Mouse (Mus musculus) kidney, embryonic 15.5 days (tissue): ENCODE measurements around the gene Lingo4. TPM values are rescaled to one million over a fixed set of nuclear protein-coding genes. Genes with fewer than 3 reads are reported as not detected.
A peak's percentile ranks its signal among the peaks of the same experiment; 100 is the strongest.

Source experiments
- ATAC-seq: fragments of 200-750 bp; cut with Nextera tagmentation; replicated peaks from 2 replicates; pipeline ENCODE4 v1.8.0; 2017; ENCODE audit warnings: moderate TSS enrichment; ENCODE audit not compliant: low FRiP score
- H3K27ac ChIP-seq: fragments of 300-500 bp; sonication (generic); 2 replicates; pipeline ENCODE4 v1.5.1; 2015; ENCODE audit warnings: mild to moderate bottlenecking, inconsistent platforms
- H3K27me3 ChIP-seq: fragments of 300-500 bp; sonication (generic); 2 replicates; pipeline ENCODE4 v1.6.1; 2015; ENCODE audit warnings: inconsistent platforms
- H3K36me3 ChIP-seq: fragments of 300-500 bp; sonication (generic); 2 replicates; pipeline ENCODE4 v1.6.1; 2015; ENCODE audit warnings: inconsistent platforms
- H3K4me1 ChIP-seq: fragments of 300-500 bp; sonication (generic); 2 replicates; pipeline ENCODE4 v1.6.1; 2015; ENCODE audit warnings: inconsistent platforms
- H3K4me2 ChIP-seq: fragments of 300-500 bp; sonication (generic); 2 replicates; pipeline ENCODE4 v1.6.1; 2015; ENCODE audit warnings: moderate library complexity, mild to moderate bottlenecking, inconsistent platforms
- H3K4me3 ChIP-seq: fragments of 300-500 bp; sonication (generic); replicated peaks from 2 replicates; pipeline ENCODE4 v1.5.1; 2015; ENCODE audit warnings: mild to moderate bottlenecking, inconsistent platforms
- H3K9ac ChIP-seq: fragments of 300-500 bp; sonication (generic); 2 replicates; pipeline ENCODE4 v1.6.1; 2015; ENCODE audit warnings: mild to moderate bottlenecking, inconsistent platforms
- H3K9me3 ChIP-seq: fragments of 300-500 bp; sonication (generic); replicated peaks from 2 replicates; pipeline ENCODE4 v1.6.1; 2016; ENCODE audit warnings: inconsistent platforms
- WGBS: fragments of 180-500 bp; shearing (Covaris S2); methylation state at CpG from one replicate; pipeline ENCODE4 v1.1.7; 2015; ENCODE audit warnings: mixed read lengths; 5-methylcytosine and 5-hydroxymethylcytosine counted together
- polyA plus RNA-seq: library from polyadenylated mRNA; unstranded; fragments of >200 nt; fragmentation: Nextera tagmentation; extraction: Ambion mirVana; gene quantifications from 2 replicates; pipeline ENCODE4 v1.2.1, GENCODE M21; 2015

The Lingo4 gene
- polyA plus RNA-seq: 0.17 and 0.32 TPM in 2 replicates

DNA sequence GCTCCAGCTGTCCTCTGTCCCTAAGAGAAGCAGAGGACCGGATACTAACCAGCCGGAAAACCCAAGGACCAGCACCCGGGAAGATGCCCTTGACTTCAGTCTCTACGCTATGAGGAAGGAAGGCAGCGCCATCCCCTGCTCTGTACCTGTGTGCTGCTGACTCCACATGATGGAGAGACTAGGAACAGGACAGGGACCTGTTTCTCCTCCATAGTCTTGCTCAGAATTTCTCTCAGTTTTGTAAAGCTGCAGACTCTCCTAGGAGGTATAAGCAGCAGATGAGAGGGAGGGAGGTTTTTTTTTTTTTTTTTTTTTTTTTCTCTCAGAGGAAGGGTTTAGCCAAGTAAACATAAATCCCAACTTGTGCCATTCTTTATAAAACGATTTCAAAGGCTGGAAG lies at the start of gene Lingo4:
Gene Lingo4, plus strand, starts transcription at position 301 of the 400 bp plus-strand sequence.
- Histone ChIP-seq H3K27ac (no peak within 1 kb of the TSS), H3K9ac (peak within 1 kb of the TSS; percentile 37), H3K27me3 (peaks cover 55% of the 10 kb centered on the region), H3K4me3 (peak within 1 kb of the TSS; percentile 30), H3K4me2 (peak within 1 kb of the TSS; percentile 60), H3K36me3 (no peaks in the 10 kb centered on the region), H3K9me3 (no peaks in the 10 kb centered on the region), H3K4me1 (peaks cover 14% of the 10 kb centered on the region)
- no peak for ATAC-seq
- WGBS: 72% methylated on average over 6 of the region's 6 CpGs

DNA sequence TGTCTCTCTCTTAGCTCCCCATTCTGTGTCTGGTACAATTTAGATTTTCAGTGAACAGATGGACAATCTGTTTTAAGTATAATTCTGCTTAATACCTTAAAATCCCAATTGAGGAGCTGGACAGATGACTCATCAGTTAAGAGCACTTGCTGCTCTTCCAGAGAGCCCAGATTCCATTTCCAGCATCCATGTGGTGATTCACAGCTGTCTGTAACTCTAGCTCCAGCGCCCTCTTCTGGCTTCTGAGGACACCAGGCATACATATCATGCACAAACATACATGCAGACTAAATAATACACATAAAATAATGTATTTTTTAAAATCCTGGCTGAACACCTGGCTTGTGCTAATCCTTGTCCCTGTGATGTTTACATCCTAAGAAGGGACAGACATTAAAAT lies 37.5 kb upstream of the Lingo4 start:
- no peaks in the 10 kb centered on the region for H3K36me3 ChIP-seq
- H3K4me3 ChIP-seq: no peak overlapping the region
- ATAC-seq: no peak
- no peak overlapping the region for H3K9ac ChIP-seq
- no peak overlapping the region for H3K27ac ChIP-seq
- H3K4me2 ChIP-seq: no peak overlapping the region
- WGBS: 0% methylated on average over 1 of the region's 1 CpGs
- H3K27me3 ChIP-seq: peaks cover 45% of the 10 kb centered on the region
- peaks cover 14% of the 10 kb centered on the region for H3K4me1 ChIP-seq
- H3K9me3 ChIP-seq: no peaks in the 10 kb centered on the region

DNA sequence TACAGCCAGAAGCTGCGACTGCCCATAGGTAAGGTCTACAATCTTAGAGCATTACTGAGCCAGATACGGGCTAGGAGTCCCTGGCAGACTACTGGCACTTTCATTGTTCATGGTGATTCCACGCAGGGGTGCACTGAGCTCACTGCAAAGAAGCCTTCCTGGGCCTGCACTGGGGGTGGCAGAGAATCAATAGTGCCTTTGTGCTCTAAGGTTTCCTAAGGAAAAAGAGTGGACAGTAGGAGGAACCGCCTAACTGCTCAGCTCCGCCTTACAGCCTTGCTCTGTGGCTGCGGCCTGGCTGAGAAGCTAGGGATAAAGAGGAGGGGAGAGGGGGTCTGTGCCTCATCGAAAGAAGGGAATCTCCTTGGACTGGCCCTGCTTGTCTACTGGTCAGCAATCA lies 36.2 kb upstream of the Lingo4 start, which contains the start of gene C2cd4d:
Gene C2cd4d, plus strand, starts transcription at position 301 of the 400 bp plus-strand sequence.
- Histone ChIP-seq H3K4me3 (peak within 1 kb of the TSS; percentile 53), H3K27ac (no peak within 1 kb of the TSS), H3K4me2 (peak within 1 kb of the TSS; percentile 79), H3K36me3 (no peaks in the 10 kb centered on the region), H3K27me3 (peaks cover 52% of the 10 kb centered on the region), H3K9ac (peak within 1 kb of the TSS; percentile 51; the same call in 1 of the 2 replicates), H3K9me3 (no peaks in the 10 kb centered on the region), H3K4me1 (peaks cover 14% of the 10 kb centered on the region)
- 59% methylated on average over 7 of the region's 7 CpGs for WGBS
- ATAC-seq: no peak

DNA sequence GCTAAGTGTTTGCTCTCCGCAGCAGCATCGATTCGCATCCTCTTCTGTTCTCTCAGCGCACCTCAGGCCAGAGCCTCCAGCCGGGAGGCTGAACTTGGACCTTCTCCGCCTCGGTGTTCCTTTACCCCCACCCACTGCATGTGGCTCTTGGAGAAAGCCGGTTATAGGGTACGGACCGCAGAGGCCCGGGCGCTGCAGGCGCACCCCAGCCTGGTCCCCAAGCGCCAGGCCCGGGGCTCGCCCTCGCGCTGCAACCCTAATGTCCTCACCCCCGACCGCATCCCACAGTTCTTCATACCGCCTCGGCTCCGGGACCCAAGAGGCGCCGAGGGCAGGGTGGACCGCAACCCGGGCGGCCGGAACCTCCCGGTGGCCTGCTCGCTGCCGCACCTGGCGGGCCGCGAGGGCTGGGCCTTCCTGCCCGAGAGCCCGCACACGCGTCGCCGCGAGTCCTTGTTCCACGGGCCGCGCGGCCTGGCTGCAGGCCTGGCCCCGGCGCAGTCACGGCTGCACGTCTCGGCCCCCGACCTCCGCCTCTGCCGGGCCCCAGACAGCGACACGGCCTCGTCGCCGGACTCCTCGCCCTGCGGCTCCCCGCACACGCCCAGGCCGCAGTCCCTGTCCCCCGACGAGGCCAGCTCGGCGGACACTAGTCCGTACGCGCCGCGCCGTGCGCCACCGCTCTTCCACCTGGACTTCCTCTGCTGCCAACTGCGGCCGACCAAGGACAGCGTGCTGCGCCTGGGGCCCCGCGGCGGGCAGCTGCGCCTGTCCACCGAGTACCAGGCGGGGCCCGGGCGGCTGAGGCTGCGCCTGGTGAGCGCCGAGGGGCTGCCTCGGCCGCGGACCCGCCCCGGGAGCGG lies 34.8 kb upstream of the Lingo4 start:
- Histone ChIP-seq H3K4me3 (peak overlapping the region; percentile 53), H3K4me2 (peak overlapping the region; percentile 79), H3K4me1 (peaks cover 14% of the 10 kb centered on the region), H3K36me3 (no peaks in the 10 kb centered on the region), H3K27ac (no peak overlapping the region), H3K9ac (peak overlapping the region; percentile 51), H3K9me3 (no peaks in the 10 kb centered on the region), H3K27me3 (peaks cover 52% of the 10 kb centered on the region)
- 5% methylated on average over 96 of the region's 97 CpGs for whole genome bisulfite sequencing
- peak; percentile 72 for ATAC-seq

DNA sequence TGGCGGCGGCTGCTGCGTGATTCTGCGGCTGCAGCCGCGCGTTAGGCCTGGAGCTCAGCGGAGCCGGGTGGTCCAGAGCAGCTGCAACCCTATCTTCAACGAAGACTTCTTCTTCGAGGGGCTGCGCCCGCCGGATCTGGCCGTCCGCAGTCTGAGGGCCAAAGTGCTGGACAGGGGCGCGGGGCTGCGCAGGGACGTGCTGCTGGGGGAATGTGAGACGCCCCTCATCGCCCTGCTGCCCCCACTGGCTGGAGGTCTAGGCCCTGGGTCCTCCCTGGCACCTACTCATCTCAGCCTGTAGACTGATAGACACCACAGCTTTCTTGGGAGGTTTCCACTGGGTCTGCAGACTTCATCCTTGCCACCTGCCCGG lies 34.2 kb upstream of the Lingo4 start:
- H3K27ac ChIP-seq: no peak overlapping the region
- 3% methylated on average over 23 of the region's 23 CpGs for WGBS
- peak; percentile 63 for ATAC-seq

DNA sequence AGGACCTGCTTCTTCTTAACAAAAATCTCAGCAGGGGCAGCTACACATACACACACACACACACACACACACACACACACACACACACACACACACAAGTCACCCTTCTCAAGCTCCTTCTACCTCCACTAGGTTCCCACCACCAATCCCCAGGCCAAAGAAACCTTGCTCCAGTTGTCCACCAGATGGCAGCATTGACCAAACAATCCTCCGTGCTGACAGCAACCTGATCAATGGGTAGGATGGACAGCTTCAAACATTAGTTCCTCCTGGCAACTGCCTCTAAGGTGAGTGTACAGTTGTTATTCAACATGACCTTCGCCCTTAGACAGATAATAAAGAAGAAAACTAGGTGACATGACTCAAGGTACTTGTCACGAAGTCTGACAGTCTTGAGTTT lies 31.6 kb upstream of the Lingo4 start:
- H3K4me3 ChIP-seq: no peak overlapping the region
- ATAC-seq: no peak
- no peak overlapping the region for H3K4me2 ChIP-seq
- peaks cover 18% of the 10 kb centered on the region for H3K4me1 ChIP-seq
- H3K9me3 ChIP-seq: no peaks in the 10 kb centered on the region
- H3K36me3 ChIP-seq: no peaks in the 10 kb centered on the region
- H3K27me3 ChIP-seq: peaks cover 47% of the 10 kb centered on the region
- no peak overlapping the region for H3K9ac ChIP-seq
- WGBS: 16% methylated on average over 3 of the region's 3 CpGs
- no peak overlapping the region for H3K27ac ChIP-seq

More for the DNA sequence above, 34.2 kb upstream of the Lingo4 start:
- Histone ChIP-seq H3K27me3 (peaks cover 52% of the 10 kb centered on the region), H3K4me3 (peak overlapping the region; percentile 53), H3K9ac (peak overlapping the region; percentile 51), H3K36me3 (no peaks in the 10 kb centered on the region), H3K4me1 (peaks cover 14% of the 10 kb centered on the region), H3K4me2 (peak overlapping the region; percentile 79), H3K9me3 (no peaks in the 10 kb centered on the region)

DNA sequence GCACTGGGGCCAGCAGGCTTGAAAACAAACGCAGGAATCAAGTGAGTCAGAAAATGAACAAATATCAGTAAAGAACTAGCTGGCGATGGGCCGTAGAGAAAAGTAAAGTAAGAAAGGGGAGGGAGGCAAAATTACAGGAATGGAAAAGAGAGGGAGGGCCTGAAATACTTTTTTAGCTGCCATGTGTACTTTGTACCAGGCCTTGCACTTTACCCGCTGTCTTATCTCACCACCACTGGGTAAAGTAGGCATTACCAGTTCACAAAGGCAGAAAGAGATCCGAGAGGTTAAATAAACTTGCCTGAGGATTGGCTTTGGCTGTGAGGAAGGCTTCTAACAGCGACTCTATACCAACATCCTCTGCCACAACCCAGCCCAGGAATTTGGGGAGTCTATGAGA lies 30.8 kb upstream of the Lingo4 start:
- no peak overlapping the region for H3K4me2 ChIP-seq
- peaks cover 26% of the 10 kb centered on the region for H3K4me1 ChIP-seq
- H3K4me3 ChIP-seq: no peak overlapping the region
- no peak overlapping the region for H3K9ac ChIP-seq
- H3K27me3 ChIP-seq: peaks cover 39% of the 10 kb centered on the region
- H3K36me3 ChIP-seq: no peaks in the 10 kb centered on the region
- H3K9me3 ChIP-seq: no peaks in the 10 kb centered on the region
- no peak for ATAC-seq
- no peak overlapping the region for H3K27ac ChIP-seq
- 78% methylated on average over 6 of the region's 6 CpGs for WGBS

DNA sequence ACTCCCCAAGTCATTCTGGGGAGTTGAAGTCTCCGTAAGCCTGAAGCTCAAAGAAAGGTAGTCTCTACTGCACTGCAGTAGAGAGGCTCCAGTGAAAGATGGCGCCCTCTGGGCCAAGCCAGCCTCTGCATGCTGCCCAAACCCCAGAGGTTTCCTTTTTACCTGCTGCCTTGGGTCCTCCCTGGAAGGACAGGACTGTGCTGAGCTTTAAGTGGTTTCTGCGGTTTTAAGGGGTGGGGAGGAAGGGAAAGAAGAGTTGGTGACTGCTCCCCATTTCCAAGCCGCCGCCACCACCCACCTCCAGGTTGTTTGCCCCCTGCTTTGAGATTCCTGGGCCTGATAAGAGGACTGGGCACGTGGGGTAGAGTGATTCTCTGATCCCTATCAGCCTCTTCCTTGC lies 29.7 kb upstream of the Lingo4 start:
- Histone ChIP-seq H3K27ac (no peak overlapping the region), H3K9ac (no peak overlapping the region), H3K4me3 (no peak overlapping the region), H3K4me1 (peaks cover 30% of the 10 kb centered on the region), H3K4me2 (no peak overlapping the region), H3K27me3 (peaks cover 28% of the 10 kb centered on the region), H3K9me3 (no peaks in the 10 kb centered on the region), H3K36me3 (no peaks in the 10 kb centered on the region)
- 61% methylated on average over 6 of the region's 6 CpGs for WGBS
- ATAC-seq: no peak

DNA sequence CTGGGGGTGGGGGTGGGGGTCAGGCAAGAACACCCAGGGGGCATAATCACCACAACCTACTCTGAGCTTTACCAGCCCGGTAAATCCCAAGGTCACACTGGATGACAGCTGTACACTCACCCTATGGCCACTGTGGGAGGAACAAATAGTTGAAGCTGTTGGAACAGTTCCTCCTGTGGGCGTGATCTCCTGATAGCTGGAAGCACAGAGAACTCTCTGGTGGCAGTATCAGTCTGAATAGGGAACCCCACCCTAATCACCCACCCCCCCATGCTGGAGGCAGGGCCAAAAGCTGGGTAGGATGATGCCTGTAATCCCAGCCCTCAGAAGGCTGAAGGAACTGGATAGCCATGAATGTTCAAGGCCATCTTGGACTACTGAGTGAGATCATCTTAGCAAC lies 28.6 kb upstream of the Lingo4 start:
- no peak for ATAC-seq
- H3K4me2 ChIP-seq: no peak overlapping the region

DNA sequence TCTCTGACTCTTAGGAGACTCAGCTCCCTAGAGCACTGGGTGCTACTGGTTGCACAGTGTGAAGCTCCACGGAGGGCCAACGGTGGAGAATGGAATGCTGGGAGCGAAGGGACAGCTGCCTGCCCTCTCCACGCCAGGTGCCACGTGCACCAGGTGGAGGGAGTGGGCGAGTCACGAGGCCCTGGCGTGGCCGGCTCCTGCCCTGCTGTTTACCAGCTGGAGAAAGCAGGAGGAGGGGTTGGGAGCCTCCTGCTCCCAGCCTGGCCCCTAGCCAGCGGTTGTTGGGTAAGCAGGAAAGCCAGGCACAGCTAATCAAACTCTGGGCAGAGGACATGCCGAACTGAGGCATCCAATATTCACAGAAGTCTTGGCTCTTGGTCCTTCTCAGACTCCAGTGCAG lies 26.7 kb upstream of the Lingo4 start:
- no peaks in the 10 kb centered on the region for H3K27me3 ChIP-seq
- peak overlapping the region; percentile 1; the same call in 1 of the 2 replicates for H3K4me3 ChIP-seq
- H3K27ac ChIP-seq: peak overlapping the region; percentile 14; the same call in 1 of the 2 replicates
- H3K9me3 ChIP-seq: no peaks in the 10 kb centered on the region
- peaks cover 32% of the 10 kb centered on the region for H3K4me1 ChIP-seq
- 0 out of 2 replicates have a peak overlapping the region, but pooled peaks have one; percentile 3 for H3K9ac ChIP-seq
- peak overlapping the region; percentile 48 for H3K4me2 ChIP-seq
- no peaks in the 10 kb centered on the region for H3K36me3 ChIP-seq
- 6% methylated on average over 11 of the region's 11 CpGs for WGBS
- peak; percentile 59 for ATAC-seq

More for the DNA sequence above, 28.6 kb upstream of the Lingo4 start:
- WGBS: 68% methylated on average over 2 of the region's 2 CpGs
- no peak overlapping the region for H3K27ac ChIP-seq
- no peaks in the 10 kb centered on the region for H3K9me3 ChIP-seq
- no peak overlapping the region for H3K9ac ChIP-seq
- H3K36me3 ChIP-seq: no peaks in the 10 kb centered on the region
- peaks cover 17% of the 10 kb centered on the region for H3K27me3 ChIP-seq
- no peak overlapping the region for H3K4me3 ChIP-seq
- H3K4me1 ChIP-seq: peaks cover 32% of the 10 kb centered on the region

DNA sequence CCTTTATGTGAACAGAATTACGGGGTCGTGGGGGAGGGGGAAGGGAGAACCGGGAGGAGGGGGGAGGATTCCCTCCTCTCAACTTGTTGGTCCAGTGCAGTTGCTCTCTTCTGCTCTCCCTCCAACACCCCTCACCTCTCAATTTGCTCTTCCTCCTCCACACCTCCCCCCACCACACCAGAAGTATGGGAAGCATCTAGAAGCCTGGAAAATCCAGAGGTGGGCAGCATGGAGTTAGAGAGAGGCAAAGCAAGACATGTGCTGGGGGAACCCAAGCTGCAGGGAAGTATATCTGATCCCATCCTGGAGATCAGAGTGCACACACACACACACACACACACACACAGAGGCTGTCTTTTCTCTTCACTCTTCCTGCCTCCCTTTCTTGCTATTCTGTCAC lies 26.3 kb upstream of the Lingo4 start:
- Histone ChIP-seq H3K4me2 (peak overlapping the region; percentile 48), H3K27ac (peak overlapping the region; percentile 14; the same call in 1 of the 2 replicates), H3K27me3 (no peaks in the 10 kb centered on the region), H3K36me3 (no peaks in the 10 kb centered on the region), H3K4me3 (peak overlapping the region; percentile 1; the same call in 1 of the 2 replicates), H3K4me1 (peaks cover 32% of the 10 kb centered on the region), H3K9ac (0 out of 2 replicates have a peak overlapping the region, but pooled peaks have one; percentile 3), H3K9me3 (no peaks in the 10 kb centered on the region)
- 3% methylated on average over 3 of the region's 3 CpGs for WGBS
- ATAC-seq: no peak

DNA sequence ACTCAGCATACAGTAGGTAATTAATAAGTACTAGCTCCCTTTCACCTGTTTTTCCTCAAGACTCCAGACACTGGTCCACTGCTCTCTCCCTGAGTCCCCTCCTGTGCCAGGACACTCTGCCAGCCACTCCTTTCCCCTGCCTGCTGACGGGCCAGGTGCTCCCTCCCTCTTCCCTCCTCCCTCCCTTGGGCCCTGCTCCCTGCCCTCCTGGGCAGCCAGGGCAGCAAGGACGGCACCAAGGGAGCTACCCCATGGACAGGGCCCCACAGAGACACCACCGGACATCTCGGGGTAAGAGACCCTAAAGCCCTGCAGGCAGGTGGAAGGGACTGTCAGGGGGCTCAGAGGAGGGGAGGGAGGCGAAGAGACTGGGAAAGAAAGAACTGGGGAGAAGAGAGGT lies 25.7 kb upstream of the Lingo4 start, which contains the start of gene Rorc:
Gene Rorc, plus strand, starts transcription at position 154 of the 400 bp plus-strand sequence.
- Histone ChIP-seq H3K4me2 (peak within 1 kb of the TSS; percentile 63), H3K27ac (peak within 1 kb of the TSS; percentile 62), H3K27me3 (no peaks in the 10 kb centered on the region), H3K36me3 (no peaks in the 10 kb centered on the region), H3K9me3 (no peaks in the 10 kb centered on the region), H3K9ac (peak within 1 kb of the TSS; percentile 36), H3K4me1 (peaks cover 32% of the 10 kb centered on the region), H3K4me3 (peak within 1 kb of the TSS; percentile 44)
- 17% methylated on average over 5 of the region's 5 CpGs for WGBS
- peak; percentile 29 for ATAC-seq
